Mouse (Mus musculus) left cerebral cortex, postnatal 25 days (tissue): ENCODE results near the gene Nav1. TPM values are rescaled to one million over a fixed set of nuclear protein-coding genes. Genes with fewer than 3 reads are reported as not detected.

ENCODE experiments used
- DNase-seq, 2 experiments: peaks; one replicate each; pipeline ENCODE4 v3.0.0; 2022; ENCODE audit warnings: low spot score in 2 of 2, mixed read lengths in 1 of 2
- intact Hi-C: fragments of 180-260 bp; cut with DNase I; formaldehyde crosslinking; loops from one replicate; pipeline ENCODE4 v1.15.1; 2025
- total RNA-seq, 2 experiments: library from RNA; stranded (reverse); gene quantifications; 2 replicates each; pipeline ENCODE4 v1.2.3; 2021

The Nav1 gene
- total RNA-seq, 2 experiments from 2014 or later, result 70.1 to 71.4 TPM

DNA sequence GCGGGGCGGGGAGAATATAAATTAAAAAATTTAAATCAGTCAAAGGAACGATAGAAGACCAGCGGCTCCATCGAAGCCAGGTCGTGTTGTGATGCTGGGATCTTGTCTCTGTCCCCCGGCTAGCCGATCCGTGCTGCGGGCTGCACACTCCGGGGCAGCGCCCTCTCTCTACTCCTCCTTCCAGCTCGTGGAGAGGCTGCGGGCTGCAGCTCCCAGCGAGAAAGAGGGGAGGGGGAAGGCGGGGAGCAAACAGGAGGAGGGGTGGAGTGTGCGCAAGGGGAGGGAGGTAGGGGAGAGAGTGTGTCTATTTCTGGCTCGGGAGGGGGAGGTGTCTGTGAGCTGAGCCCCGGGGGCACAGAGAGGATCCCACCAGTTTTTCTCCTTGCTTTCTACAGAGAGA is 21.5 kb downstream of the Nav1 start:
- DNase-seq, result peak; percentile 65 to 75
- intact Hi-C loops, result loop anchor here (2.0 kb wide), 2 partner anchors 41 to 85 kb away; no protein-coding TSS in a partner anchor

DNA sequence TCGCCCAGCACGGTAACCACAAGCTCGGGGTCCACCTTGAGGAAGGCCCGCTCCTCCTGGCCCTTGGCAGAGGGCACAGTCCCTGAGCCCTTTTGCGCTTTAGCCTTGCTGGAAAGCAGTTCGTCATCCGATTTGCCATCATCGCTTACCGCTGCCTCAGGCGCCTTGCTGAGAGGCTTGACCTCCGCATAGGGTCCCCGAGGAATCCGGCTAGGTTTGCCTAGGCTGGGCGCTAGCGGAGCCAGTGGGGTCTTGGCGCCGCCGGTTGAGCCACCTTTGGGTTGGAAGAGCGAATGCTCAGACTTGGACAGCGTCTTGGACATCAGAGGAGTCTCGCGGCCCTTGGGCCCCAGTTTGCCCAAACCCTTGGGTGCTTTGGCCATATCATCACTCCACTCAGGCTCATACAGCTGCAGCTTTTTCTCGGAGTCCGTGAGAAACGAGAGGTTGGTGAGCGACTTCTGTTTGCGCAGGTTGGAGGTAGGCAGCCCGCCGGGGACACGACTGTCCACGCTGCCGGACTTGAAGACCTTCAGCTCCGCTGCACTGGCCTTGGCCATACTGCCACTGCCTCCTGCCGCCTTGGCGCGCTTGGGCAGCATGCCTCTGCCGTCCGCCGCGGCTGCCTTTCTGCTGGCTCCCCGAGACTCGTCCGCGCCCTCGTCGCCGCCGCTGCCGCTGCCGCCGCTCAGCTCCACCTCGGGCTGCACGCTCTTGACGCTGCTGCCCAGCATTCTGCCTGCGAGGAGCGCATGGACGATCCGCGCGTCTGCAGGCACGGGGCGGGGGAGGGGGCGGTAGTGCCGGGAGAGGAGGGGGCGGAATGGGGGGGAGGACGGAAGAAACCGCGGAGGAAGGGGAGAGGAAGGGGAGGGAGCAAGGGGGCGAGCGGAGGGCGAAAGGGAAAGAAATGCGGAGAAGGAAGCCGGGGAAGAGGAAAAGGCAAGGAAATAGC is 22.2 kb downstream of the Nav1 start:
- peak; percentile 69 to 76 for DNase-seq
- intact Hi-C loops, result loop anchor here (2.0 to 5.0 kb wide), 3 partner anchors 40 to 86 kb away; no protein-coding TSS in a partner anchor

GRCm38 (mm10) chr1:135583678-135584515 is 23.2 kb downstream of the Nav1 start:
- intact Hi-C loops, result loop anchor here (2.0 to 5.0 kb wide), 3 partner anchors 39 to 87 kb away; no protein-coding TSS in a partner anchor
- DNase-seq, result no peak

DNA sequence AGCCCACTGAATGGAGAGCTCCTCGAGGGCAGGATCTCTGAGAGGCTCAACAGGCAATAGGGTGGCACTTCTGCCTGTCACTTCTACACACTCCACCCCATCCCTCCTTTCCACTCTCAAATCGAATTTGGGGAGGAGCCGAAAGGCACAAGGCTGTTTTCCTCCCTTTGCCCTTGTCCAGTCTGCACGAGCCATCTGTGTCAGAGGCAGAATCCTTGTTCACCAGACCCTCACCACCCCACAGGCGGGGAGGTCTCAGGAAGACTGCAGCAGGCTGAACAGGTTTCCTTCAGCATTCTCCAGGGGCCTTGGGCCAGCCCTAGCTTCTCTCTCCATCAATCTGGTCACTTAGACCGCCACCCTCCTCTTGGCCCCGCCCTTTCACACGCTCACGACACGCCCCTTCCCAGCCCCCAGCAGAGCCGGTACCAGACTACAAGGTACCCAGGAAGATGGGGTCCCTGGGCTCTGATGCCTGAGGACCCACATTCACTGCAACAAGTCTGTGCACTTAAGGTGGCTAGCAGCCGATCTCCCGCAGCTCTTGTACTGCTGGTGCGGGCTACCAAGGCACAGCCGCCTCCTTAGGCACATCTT is 23.9 kb downstream of the Nav1 start:
- intact Hi-C loops, result loop anchor here (5.0 kb wide), 1 partner anchor 54 kb away; no protein-coding TSS in a partner anchor
- peak; percentile 76 to 79 for DNase-seq

- DNase-seq, result no peak
- intact Hi-C loops, result loop anchor here (2.0 to 5.0 kb wide), 2 partner anchors 14 to 56 kb away; no protein-coding TSS in a partner anchor
These were observed 26.1 kb downstream of the Nav1 start for GRCm38 (mm10) chr1:135581001-135581400.

- no peak for DNase-seq
- intact Hi-C loops, result no loop called here
These were observed 28.0 kb downstream of the Nav1 start for GRCm38 (mm10) chr1:135579111-135579510.

- intact Hi-C loops, result no loop called here
- no peak for DNase-seq
These were observed 29.3 kb downstream of the Nav1 start for GRCm38 (mm10) chr1:135577793-135578192.

GRCm38 (mm10) chr1:135575393-135575792 is 31.7 kb downstream of the Nav1 start:
- no peak for DNase-seq
- intact Hi-C loops, result no loop called here

DNA sequence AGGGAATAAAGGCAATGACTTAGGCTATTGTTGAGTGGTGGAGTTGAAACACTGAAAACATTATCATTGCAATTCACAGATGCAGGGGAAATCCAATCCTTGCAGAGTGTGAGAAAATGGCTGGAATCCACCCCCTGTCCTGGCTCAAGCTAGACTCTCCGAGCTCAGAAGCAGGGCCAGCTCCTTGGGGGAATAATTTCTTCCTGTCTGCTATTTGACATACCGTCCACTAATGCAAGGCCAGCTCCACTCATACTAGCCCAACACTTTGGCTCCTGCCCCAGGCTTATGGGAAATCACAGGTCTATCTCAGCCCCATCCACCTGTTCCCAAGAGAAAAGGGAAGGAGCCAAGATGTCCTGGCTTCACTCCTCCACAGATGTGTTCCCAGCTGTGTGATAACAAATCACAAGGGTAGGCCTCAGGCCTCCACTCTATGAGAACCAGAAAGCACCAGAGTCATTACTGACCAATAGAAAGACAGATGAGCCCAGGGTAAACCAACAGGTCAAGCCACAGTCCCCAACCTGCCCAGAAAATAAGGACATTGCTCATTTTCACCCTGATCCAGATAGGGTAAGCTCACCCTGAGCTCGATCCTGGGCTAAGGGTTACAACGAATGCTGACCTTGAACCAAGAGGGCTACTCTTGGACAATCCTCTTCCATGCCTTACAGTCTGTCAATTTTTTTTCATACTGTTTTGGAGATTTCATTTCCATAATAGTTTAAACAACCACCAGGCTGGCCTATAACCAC is 32.5 kb downstream of the Nav1 start:
- no peak for DNase-seq
- intact Hi-C loops, result no loop called here

DNA sequence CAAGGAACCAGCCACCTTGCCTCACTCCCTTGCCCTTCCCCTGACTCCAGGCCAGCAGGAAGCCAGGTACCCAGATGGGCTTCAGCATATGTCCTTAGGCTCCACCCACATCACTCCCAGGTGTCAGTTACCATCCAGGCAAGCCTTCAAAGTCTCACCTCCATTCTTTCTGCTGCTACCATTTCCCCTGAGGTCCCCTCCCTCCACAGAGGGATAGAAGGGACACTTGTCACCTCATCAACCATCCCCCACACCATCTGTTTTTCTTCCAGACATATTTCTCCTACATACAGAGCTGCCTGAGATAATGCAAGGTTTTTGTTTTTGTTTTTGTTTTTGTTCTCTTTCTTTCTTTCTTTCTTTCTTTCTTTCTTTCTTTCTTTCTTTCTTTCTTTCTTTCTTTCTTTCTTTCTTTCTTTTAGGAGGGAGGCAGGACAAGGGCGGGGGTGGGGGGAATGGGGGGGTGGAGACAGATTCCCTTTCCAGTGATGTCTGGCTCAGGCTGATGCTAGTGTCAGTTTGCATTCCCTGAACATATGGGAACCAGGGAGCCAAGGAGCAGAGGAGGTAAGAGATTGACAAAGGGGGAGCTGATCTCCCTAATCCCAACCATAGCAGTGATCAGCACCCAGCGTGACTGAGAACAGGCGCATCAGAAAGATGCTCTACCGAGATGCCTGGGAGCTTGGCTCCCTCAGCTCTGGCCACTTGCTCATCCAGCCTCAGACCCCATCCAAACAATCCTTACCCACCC is 34.8 kb downstream of the Nav1 start:
- intact Hi-C loops, result no loop called here
- DNase-seq, result peak in 1 of 2 experiments; percentile 31

DNA sequence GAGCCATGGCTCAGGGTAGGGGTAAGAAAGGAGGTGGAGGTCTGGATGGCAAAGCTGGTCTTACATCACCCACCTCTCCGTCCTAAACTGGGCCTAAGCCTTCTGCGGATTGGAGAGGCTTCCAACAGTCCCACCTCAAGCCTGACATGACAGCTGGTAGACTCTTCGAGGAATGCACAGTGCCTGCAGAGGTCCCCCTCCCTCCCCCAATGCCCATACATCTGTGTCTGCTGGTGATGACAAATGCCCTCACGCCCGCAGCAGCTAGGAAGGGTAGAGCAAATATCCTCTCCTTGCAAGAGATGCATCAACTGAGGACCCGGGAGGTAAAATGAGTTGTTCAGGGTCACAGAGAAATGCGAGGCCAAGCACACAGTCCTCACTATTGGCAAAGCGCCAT is 39.0 kb downstream of the Nav1 start:
- intact Hi-C loops, result loop anchor here (5.0 kb wide), 1 partner anchor 49 kb away; no protein-coding TSS in a partner anchor
- no peak for DNase-seq

- intact Hi-C loops, result loop anchor here (2.0 to 5.0 kb wide), 4 partner anchors 14 to 51 kb away; no protein-coding TSS in a partner anchor
- peak; percentile 74 to 95 for DNase-seq
These were observed 40.5 kb downstream of the Nav1 start for GRCm38 (mm10) chr1:135566611-135567010.

DNA sequence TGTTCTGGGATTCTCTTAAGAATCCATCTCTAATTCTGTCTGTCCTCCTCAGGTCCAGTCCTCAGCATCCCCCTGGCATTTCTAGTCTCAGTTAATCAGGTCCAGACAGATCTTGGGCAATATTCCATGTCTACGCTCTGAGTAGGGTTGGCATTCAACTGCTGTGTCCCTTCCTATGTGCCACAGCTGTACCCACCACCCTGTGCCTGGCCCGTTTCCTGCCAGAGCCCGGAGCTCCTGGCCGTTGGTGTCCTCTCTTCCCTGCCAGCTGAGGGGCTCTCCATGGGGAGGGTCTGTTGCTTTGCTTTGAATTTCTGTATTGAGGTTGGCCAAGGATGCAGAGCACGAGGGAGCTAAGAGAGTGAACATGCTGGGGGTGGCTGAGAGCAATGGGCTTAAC is 41.3 kb downstream of the Nav1 start:
- no peak for DNase-seq
- intact Hi-C loops, result loop anchor here (2.0 to 5.0 kb wide), 4 partner anchors 15 to 52 kb away; no protein-coding TSS in a partner anchor

GRCm38 (mm10) chr1:135564660-135565519 is 42.2 kb downstream of the Nav1 start:
- intact Hi-C loops, result loop anchor here (5.0 kb wide), 1 partner anchor 52 kb away; no protein-coding TSS in a partner anchor
- DNase-seq, result peak in 1 of 2 experiments; percentile 75

- intact Hi-C loops, result no loop called here
- no peak for DNase-seq
These were observed 43.2 kb downstream of the Nav1 start for GRCm38 (mm10) chr1:135563781-135564414.

- DNase-seq, result no peak
These were observed 44.0 kb downstream of the Nav1 start for GRCm38 (mm10) chr1:135562982-135563650.

More at GRCm38 (mm10) chr1:135562982-135563650, 44.0 kb downstream of the Nav1 start:
- intact Hi-C loops, result no loop called here
